30 mouse cellular contexts compared by ENCODE assay signal in the genomic region with DNA sequence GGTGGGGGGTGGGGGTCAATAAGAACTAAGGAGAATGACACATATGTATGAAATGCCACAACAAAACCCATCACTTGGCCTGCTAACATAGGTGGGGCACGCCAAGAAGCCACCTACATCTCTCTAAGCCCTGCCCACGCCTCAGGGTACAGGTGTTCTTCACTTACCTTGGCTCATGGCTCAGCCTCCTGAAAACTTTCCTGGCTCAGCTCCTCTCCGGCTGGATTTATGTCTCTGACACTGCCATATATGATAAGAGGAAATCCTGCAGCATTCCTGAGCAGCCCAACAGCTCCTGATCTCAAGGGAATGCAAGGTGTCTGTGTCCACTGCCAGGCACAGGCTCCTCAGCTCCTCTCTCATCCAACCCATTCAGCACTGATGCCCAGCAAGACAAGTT. TPM values are rescaled to one million over a fixed set of nuclear protein-coding genes. Genes with fewer than 3 reads are reported as not detected.
"Had no signal": no experiment of that assay in that cellular context is flagged by ENCODE, and none has a peak within 500 bp of the region (broad histone marks: within the 10 kb centered on the region; RNA-seq: fewer than 3 reads in every experiment).

No protein-coding gene starts in this region.

- H3K9ac ChIP-seq: heart, embryonic 13.5 days; heart, embryonic 15.5 days; hindbrain, embryonic 13.5 days; hindbrain, embryonic 15.5 days; limb, embryonic 12.5 days; liver, embryonic 13.5 days; liver, embryonic 15.5 days; liver, postnatal 0 days had no signal

- H3K4me2 ChIP-seq: heart, embryonic 13.5 days; heart, embryonic 15.5 days; hindbrain, embryonic 13.5 days; hindbrain, embryonic 15.5 days; limb, embryonic 12.5 days; liver, embryonic 11.5 days; liver, embryonic 13.5 days; liver, embryonic 15.5 days had no signal

- H3K27ac ChIP-seq: gastrocnemius, adult 2 months; heart, embryonic 10.5 days; heart, embryonic 13.5 days; heart, embryonic 15.5 days; hindbrain, embryonic 13.5 days; hindbrain, embryonic 15.5 days; hindbrain, postnatal 0 days; layer of hippocampus, adult 2 months; limb, embryonic 10.5 days; limb, embryonic 12.5 days; liver, embryonic 13.5 days; liver, embryonic 15.5 days had no signal

- H3K36me3 ChIP-seq: heart, embryonic 10.5 days; heart, embryonic 13.5 days; heart, embryonic 15.5 days; hindbrain, embryonic 13.5 days; hindbrain, embryonic 15.5 days; limb, embryonic 10.5 days; limb, embryonic 12.5 days; liver, embryonic 13.5 days; liver, embryonic 15.5 days had no signal

- H3K4me1 ChIP-seq: heart, embryonic 13.5 days; heart, embryonic 15.5 days; hindbrain, embryonic 13.5 days; limb, embryonic 10.5 days; limb, embryonic 12.5 days had no signal

- DNase-seq: gastrocnemius, adult 2 months; gastrocnemius, postnatal 10 days; gastrocnemius, postnatal 25 days; heart, adult 18-20 months; heart, postnatal 14 days; heart, postnatal 36 days; kidney, adult 11 months; kidney, adult 2 months; kidney, adult 9 months; kidney, postnatal 10 days; kidney, postnatal 25 days; kidney, postnatal 4 days; liver; liver, embryonic 13.5 days; liver, postnatal 0 days had no signal

- H3K27me3 ChIP-seq: heart, embryonic 15.5 days; hindbrain, embryonic 13.5 days; hindbrain, embryonic 15.5 days; limb, embryonic 12.5 days; liver, embryonic 13.5 days; liver, embryonic 15.5 days had no signal

- H3K9me3 ChIP-seq: heart, embryonic 10.5 days; heart, embryonic 13.5 days; heart, embryonic 15.5 days; hindbrain, embryonic 13.5 days; hindbrain, embryonic 15.5 days; limb, embryonic 10.5 days; limb, embryonic 12.5 days; liver, embryonic 13.5 days; liver, embryonic 15.5 days had no signal

- H3K4me3 ChIP-seq: gastrocnemius, adult 2 months; heart, embryonic 10.5 days; heart, embryonic 13.5 days; heart, embryonic 15.5 days; hindbrain, embryonic 13.5 days; hindbrain, embryonic 15.5 days; layer of hippocampus, adult 2 months; limb, embryonic 10.5 days; limb, embryonic 12.5 days; liver, embryonic 13.5 days; liver, embryonic 15.5 days had no signal

- ATAC-seq: hindbrain, postnatal 0 days; intestine, embryonic 16.5 days; liver, postnatal 0 days had no signal

RNA-seq across cellular contexts. Expression of gene Il1b, which starts 40.7 kb away (rescaled TPM):
- total RNA-seq: gastrocnemius, adult 2 months; gastrocnemius, postnatal 25 days; layer of hippocampus, adult 2 months; layer of hippocampus, postnatal 10 days; layer of hippocampus, postnatal 25 days had no signal
- polyA plus RNA-seq: heart, embryonic 10.5 days; heart, embryonic 13.5 days; hindbrain, embryonic 11.5 days; hindbrain, embryonic 13.5 days; hindbrain, embryonic 15.5 days; hindbrain, postnatal 0 days; limb, embryonic 10.5 days; limb, embryonic 12.5 days had no signal
